Mouse (Mus musculus) spleen, postnatal 36 days (tissue): ENCODE measurements around the gene Cxcl17.

Source experiments
- DNase-seq, 2 experiments: peaks; one replicate each; pipeline ENCODE4 v3.0.0; 2022; ENCODE audit warnings: low spot score in 2 of 2, mixed read lengths in 1 of 2

Gene Cxcl17

GRCm38 (mm10) chr7:25369058-25369749 lies 43.5 kb downstream of the Cxcl17 start, which contains the start of gene Cnfn:
Gene Cnfn (minus strand): TSS chr7:25369724.
- no peak for DNase-seq

DNA sequence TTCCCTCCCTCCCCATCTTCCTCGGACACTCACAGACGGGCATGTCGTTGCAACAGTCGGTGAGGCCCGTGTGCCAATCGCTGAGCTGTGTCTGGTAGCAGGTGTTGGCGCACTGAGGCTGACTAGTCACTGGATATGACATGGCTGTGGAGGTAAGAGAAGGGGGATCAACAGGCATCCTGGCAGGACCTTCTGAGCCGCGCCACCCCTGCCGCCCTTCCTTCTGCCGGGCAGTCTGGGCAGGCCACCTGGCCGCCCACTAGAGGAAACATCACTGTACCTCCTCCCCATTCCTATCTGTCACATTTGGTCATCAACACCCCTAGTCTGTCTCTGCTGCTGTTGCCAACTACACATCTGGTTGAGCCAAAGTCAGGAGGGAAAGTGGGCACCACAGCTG lies 44.4 kb downstream of the Cxcl17 start:
- DNase-seq = no peak

DNA sequence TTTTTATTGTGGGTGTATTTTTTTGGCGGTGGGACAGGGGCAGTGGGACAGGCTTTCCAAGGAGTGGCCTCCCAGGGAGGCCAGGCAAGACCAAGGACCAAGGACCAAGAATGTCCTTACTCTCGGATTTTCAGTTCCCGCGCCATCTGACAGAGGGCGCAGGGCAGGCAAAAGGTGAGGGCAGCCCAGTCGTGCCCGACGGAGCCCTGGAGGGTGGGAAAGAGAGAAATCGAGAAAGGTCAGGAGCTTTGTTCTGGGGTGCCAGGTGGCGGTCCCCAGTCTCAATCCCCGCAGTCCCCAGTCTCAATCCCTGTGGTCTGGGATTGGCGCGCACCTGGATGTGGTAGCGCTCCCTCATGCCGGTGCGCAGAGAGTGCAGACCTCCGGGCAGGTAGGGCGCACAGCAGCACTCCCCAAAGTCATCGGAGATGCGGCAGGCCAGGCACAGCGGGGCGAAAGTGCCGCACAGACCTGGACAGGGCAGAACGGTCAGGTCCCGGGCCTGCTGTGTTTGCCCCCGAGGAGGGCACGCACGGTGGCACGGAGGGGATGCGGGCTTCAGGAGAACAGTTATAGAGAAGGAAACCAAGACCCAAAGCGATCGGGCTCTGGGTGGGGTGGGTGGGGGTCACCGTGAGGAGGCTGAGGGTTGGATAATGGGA lies 44.9 kb downstream of the Cxcl17 start:
- DNase-seq = no peak

DNA sequence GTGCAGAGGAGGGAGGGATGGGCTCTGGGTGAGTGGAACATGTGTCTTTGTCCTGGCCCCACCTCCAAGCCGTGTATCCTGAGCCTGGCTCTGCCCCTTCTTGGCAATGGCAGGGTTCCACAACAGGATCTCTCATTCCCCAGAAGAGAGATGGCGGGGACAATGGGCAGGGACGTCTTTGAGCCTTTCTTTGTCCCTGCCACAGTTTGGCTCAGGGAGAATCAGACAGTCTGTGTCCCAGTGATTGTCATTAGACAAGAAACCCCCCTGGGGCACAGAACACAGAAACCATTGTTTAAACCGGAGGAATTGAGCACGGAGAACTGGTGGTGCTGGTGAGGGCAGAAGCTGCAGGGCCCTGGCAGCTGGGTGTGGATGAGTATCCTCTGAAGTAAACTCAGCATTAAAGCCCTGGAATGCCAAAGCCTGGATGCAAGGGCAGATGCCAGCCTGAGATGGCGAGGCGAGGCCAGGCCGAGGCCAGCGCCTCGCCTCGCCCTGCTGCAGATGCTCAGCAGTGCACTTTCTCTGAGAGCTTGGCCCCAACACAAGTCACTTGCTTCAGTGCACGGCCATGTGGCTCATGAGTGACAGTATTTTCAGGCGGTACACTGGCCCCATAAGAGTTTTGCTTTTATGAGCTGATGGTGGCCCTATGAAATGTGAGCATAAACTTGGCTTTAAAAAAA lies 46.6 kb downstream of the Cxcl17 start:
- DNase-seq = no peak

- DNase-seq = no peak
These were observed 49.1 kb downstream of the Cxcl17 start for GRCm38 (mm10) chr7:25363632-25364031.

DNA sequence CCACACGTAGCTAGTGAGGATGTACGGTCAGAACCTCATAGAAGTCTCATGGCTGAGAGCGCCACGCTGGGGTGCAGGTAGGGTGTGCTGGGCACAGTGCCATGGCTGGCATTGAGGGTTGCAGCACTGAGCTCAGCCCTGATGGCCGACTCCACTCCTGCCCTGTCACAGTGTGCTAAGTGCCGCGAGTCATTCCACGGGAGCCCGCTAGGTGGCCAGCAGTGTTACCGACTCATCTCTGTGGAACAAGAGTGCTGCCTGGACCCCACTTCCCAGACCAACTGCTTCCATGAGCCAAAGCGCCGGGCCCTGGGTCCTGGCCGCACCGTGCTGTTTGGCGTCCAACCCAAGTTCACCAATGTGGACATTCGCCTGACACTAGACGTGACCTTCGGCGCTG lies 49.5 kb downstream of the Cxcl17 start:
- no peak for DNase-seq

GRCm38 (mm10) chr7:25358721-25359206 lies 53.9 kb downstream of the Cxcl17 start:
- no peak for DNase-seq
